Mouse (Mus musculus): ENCODE measurements at regions not wholly inside any gene's neighbourhood (a gene's known extent, or its start where the extent isn't known, plus 50 kb on each side); places are given as distances from the start of the nearest gene placed in this dataset.

DNA sequence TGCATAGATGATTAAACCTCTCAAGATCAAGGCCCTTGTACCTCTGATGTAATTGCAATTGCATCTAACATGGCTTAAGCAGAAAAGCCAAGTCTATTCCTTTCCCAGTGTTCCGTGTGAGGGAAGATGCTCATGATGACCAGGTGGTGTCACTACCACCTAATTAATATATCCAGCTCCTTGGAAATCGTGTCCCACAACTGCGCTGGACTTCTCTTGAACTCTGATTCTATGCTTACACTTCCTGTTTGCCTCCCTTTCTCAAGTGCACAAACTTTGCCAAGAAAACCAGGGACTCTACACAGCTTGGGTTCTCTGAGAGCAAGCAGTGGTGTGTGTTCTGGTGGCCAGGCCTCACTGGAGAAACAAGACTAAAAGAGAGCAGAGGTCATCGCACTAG is 58.0 kb upstream of the Slc1a1 start:
- Histone ChIP-seq H3K4me1 (replicated peaks) (no peaks in the 10 kb centered on the region), H3K9me3 (replicated peaks) (no peaks in the 10 kb centered on the region), H3K27me3 (no peaks in the 10 kb centered on the region), H3K4me3 (replicated peaks) (no peak overlapping the region), H3K9ac (no peak overlapping the region), H3K4me2 (no peak overlapping the region), H3K36me3 (no peaks in the 10 kb centered on the region), H3K27ac (no peak overlapping the region)
- ATAC-seq (ENCODE audit: low read depth) (no peak), DNase-seq (no peak)
- 35% methylated on average over 4 of the region's 4 CpGs for WGBS (ENCODE audit: insufficient replicate concordance)

DNA sequence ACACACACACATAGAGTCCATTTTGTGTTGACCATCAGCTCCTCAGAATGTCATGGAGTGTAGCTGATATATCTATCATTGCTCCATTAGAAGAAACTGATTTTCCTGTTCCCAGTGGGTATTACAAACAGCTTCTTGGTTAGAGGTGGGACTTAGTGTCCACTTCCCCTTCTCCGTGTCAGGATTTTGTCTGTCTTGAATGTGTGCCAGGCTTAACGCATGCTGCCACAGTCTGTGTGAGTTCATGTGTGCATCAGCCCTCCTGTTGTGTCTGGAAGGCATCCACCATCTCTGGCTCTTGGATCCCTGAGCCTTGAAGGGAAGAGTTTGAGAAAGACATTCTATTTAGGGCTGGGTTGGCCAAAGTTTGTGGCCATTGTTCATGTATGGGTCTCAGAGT is 57.2 kb upstream of the Slc1a1 start:
- DNase-seq (no peak), ATAC-seq (ENCODE audit: low read depth) (no peak)
- no peak overlapping the region for H3K4me2 ChIP-seq
- no peaks in the 10 kb centered on the region for H3K4me1 ChIP-seq (replicated peaks)
- H3K36me3 ChIP-seq, result no peaks in the 10 kb centered on the region
- no peak overlapping the region for H3K27ac ChIP-seq
- no peak overlapping the region for H3K9ac ChIP-seq
- 29% methylated on average over 2 of the region's 2 CpGs for WGBS (ENCODE audit: insufficient replicate concordance)
- no peaks in the 10 kb centered on the region for H3K9me3 ChIP-seq (replicated peaks)
- no peak overlapping the region for H3K4me3 ChIP-seq (replicated peaks)
- H3K27me3 ChIP-seq, result no peaks in the 10 kb centered on the region

DNA sequence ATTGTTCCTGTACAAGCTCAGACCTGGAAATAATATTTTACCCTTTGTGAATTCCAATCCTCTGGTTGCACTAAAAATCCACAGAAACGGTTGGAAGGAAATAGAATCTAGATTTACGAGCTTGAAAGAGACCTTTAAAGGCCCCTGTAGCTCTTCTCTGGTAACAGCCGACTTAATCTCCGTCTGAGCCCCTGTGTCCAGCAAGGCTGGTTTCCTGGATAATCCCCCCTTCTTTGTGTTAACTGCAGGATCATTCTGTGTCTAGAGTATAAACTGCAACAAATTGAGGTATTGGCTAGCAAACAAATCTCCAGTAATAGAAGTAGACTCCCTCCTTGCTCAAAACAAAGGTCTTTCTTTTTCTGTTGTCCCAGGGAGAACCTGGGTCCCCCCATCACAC is 56.5 kb upstream of the Slc1a1 start:
- no peak overlapping the region for H3K9ac ChIP-seq
- H3K4me1 ChIP-seq (replicated peaks), result no peaks in the 10 kb centered on the region
- no peaks in the 10 kb centered on the region for H3K36me3 ChIP-seq
- ATAC-seq (ENCODE audit: low read depth) (no peak), DNase-seq (no peak)
- no peak overlapping the region for H3K4me2 ChIP-seq
- H3K27me3 ChIP-seq, result no peaks in the 10 kb centered on the region
- WGBS (ENCODE audit: insufficient replicate concordance), result 61% methylated on average over 4 of the region's 4 CpGs
- no peak overlapping the region for H3K4me3 ChIP-seq (replicated peaks)
- H3K27ac ChIP-seq, result no peak overlapping the region
- no peaks in the 10 kb centered on the region for H3K9me3 ChIP-seq (replicated peaks)

DNA sequence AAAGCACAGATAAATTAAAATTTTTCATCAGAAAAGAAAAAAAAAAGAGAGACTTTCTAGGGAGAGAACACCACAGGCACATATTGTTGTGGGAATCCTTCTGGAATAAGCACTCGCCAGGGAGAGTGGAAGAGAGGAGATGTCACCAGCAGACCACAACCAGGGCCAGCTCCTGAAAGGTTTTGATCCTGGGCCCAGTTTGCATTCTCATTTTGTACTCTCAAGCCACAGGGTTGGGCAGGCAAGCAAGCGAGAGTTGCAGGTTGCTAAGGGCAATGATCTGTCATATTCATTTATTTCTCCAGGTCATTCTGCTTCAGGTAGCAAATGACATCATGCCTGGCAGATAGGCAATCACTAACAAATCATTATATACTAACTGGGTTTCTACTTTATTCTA is 52.9 kb upstream of the Slc1a1 start:
- H3K27me3 ChIP-seq, result no peaks in the 10 kb centered on the region
- H3K27ac ChIP-seq, result no peak overlapping the region
- no peaks in the 10 kb centered on the region for H3K36me3 ChIP-seq
- H3K4me3 ChIP-seq (replicated peaks), result no peak overlapping the region
- H3K4me2 ChIP-seq, result no peak overlapping the region
- H3K9ac ChIP-seq, result no peak overlapping the region
- H3K9me3 ChIP-seq (replicated peaks), result no peaks in the 10 kb centered on the region
- DNase-seq (no peak), ATAC-seq (ENCODE audit: low read depth) (no peak)
- WGBS (ENCODE audit: insufficient replicate concordance), result 50% methylated on average over 2 of the region's 2 CpGs
- no peaks in the 10 kb centered on the region for H3K4me1 ChIP-seq (replicated peaks)
